Mouse (Mus musculus): ENCODE data around the gene Cldn19. TPM values are rescaled to one million over a fixed set of nuclear protein-coding genes. Genes with fewer than 3 reads are reported as not detected.

Gene Cldn19
- polyA plus RNA-seq, 1 experiment from 2014 or later = not detected

GRCm38 (mm10) chr4:119303291-119303690 is 48.1 kb downstream of the Cldn19 start:
- ATAC-seq (no peak), DNase-seq (ENCODE audit: low spot score) (no peak)
- H3K27ac ChIP-seq (ENCODE audit: low read length) = no peak overlapping the region
- no peak overlapping the region for H3K4me3 ChIP-seq (ENCODE audit: low read depth, low read length)
- WGBS = 81% methylated on average over 8 of the region's 8 CpGs
- TF ChIP-seq EP300 (IDR thresholded peaks at IDR 0.05) (no peak), CTCF (IDR thresholded peaks at IDR 0.05) (no peak)
- no peak overlapping the region for H3K9ac ChIP-seq (replicated peaks; ENCODE audit: low read depth)
- no peaks in the 10 kb centered on the region for H3K4me1 ChIP-seq (ENCODE audit: insufficient read depth, low read depth, low read length)
- no peaks in the 10 kb centered on the region for H3K9me3 ChIP-seq (ENCODE audit: low read length)
- H3K36me3 ChIP-seq (ENCODE audit: insufficient read depth, low read length) = 0 out of 2 replicates have a peak, but pooled peaks cover under 1% of the 10 kb centered on the region
- H3K27me3 ChIP-seq (replicated peaks; ENCODE audit: insufficient read depth, low read length) = no peaks in the 10 kb centered on the region
- no peak overlapping the region for H3K4me2 ChIP-seq (replicated peaks; ENCODE audit: low read depth, low read length)

- ATAC-seq (no peak), DNase-seq (ENCODE audit: low spot score) (no peak)
- Histone ChIP-seq H3K36me3 (ENCODE audit: insufficient read depth, low read length) (peaks cover 6% of the 10 kb centered on the region; the same call in 1 of the 2 replicates), H3K4me1 (ENCODE audit: insufficient read depth, low read depth, low read length) (no peaks in the 10 kb centered on the region), H3K27me3 (replicated peaks; ENCODE audit: insufficient read depth, low read length) (no peaks in the 10 kb centered on the region), H3K4me3 (ENCODE audit: low read depth, low read length) (no peak overlapping the region), H3K27ac (ENCODE audit: low read length) (no peak overlapping the region), H3K9me3 (ENCODE audit: low read length) (no peaks in the 10 kb centered on the region), H3K9ac (replicated peaks; ENCODE audit: low read depth) (no peak overlapping the region), H3K4me2 (replicated peaks; ENCODE audit: low read depth, low read length) (no peak overlapping the region)
- TF ChIP-seq CTCF (IDR thresholded peaks at IDR 0.05) = no peak
- TF ChIP-seq EP300 (IDR thresholded peaks at IDR 0.05) = no peak
- WGBS = 72% methylated on average over 5 of the region's 5 CpGs
Measured at GRCm38 (mm10) chr4:119305418-119305817, 50.2 kb downstream of the Cldn19 start.

Other genes starting within 250 kb of the Cldn19 start
- gene Slc2a1, start 146.7 kb upstream of the Cldn19 start, polyA plus RNA-seq (2015; fragmentation: Nextera tagmentation; extraction: Ambion mirVana) = 16.7 and 20.4 TPM in 2 replicates
- gene Zfp691, start 81.2 kb upstream of the Cldn19 start, polyA plus RNA-seq (2015; fragmentation: Nextera tagmentation; extraction: Ambion mirVana) = 4.6 and 5.8 TPM in 2 replicates
- gene Ermap, start 65.4 kb upstream of the Cldn19 start, polyA plus RNA-seq (2015; fragmentation: Nextera tagmentation; extraction: Ambion mirVana) = 1.9 and 2.2 TPM in 2 replicates
- 99.9 and 101 TPM in 2 replicates for gene Svbp, start 60.1 kb upstream of the Cldn19 start, polyA plus RNA-seq (2015; fragmentation: Nextera tagmentation; extraction: Ambion mirVana)
- 0.10 and 0.18 TPM in 2 replicates for gene Tmem269, start 37.2 kb upstream of the Cldn19 start, polyA plus RNA-seq (2015; fragmentation: Nextera tagmentation; extraction: Ambion mirVana)
- 16.9 and 21.1 TPM in 2 replicates for gene AU022252, start 22.7 kb upstream of the Cldn19 start, polyA plus RNA-seq (2015; fragmentation: Nextera tagmentation; extraction: Ambion mirVana)
- 29.4 and 32.2 TPM in 2 replicates for gene P3h1, start 22.5 kb upstream of the Cldn19 start, polyA plus RNA-seq (2015; fragmentation: Nextera tagmentation; extraction: Ambion mirVana)
- 391 and 412 TPM in 2 replicates for gene Ybx1, start 39.2 kb downstream of the Cldn19 start, polyA plus RNA-seq (2015; fragmentation: Nextera tagmentation; extraction: Ambion mirVana)
- gene Ppih, start 65.1 kb downstream of the Cldn19 start, polyA plus RNA-seq (2015; fragmentation: Nextera tagmentation; extraction: Ambion mirVana) = 25.7 and 25.8 TPM in 2 replicates
- 7.3 and 7.8 TPM in 2 replicates for gene Ccdc30, start 160.1 kb downstream of the Cldn19 start, polyA plus RNA-seq (2015; fragmentation: Nextera tagmentation; extraction: Ambion mirVana)
- 28.4 and 30.5 TPM in 2 replicates for gene Ppcs, start 167.0 kb downstream of the Cldn19 start, polyA plus RNA-seq (2015; fragmentation: Nextera tagmentation; extraction: Ambion mirVana)
- gene Zmynd12, start 167.4 kb downstream of the Cldn19 start, polyA plus RNA-seq (2015; fragmentation: Nextera tagmentation; extraction: Ambion mirVana) = 2.9 and 3.3 TPM in 2 replicates
- 0.30 and 0.31 TPM in 2 replicates for gene Rimkla, start 237.2 kb downstream of the Cldn19 start, polyA plus RNA-seq (2015; fragmentation: Nextera tagmentation; extraction: Ambion mirVana)

Data from lung, postnatal 0 days (tissue).